Comparison of ENCODE assay signal across 15 mouse cellular contexts in the genomic region with DNA sequence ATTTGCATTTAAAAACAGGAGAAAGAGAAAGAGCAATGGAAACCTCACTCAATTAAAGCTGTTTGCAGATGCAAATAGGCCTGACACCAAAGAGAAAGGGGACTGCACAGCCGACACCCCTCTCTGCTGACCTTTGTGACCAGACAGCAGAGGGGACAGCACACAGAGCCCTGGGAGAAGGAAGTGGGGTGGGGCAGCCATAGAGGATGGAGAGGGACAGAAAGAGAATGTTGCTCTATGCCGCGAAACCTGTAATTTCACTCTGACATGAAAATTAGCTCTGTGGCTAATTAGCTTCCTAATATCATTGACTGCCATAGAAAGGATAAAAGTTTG.
A peak's percentile ranks its signal among the peaks of the same experiment; 100 is the strongest.
DNase-seq lines count a peak whose midpoint lies in the region; ATAC-seq and TF ChIP-seq lines count a peak whose summit lies in the region.
"Had no signal": no experiment of that assay in that cellular context is flagged by ENCODE, and none has a peak within 500 bp of the region (broad histone marks: within the 10 kb centered on the region; RNA-seq: fewer than 3 reads in every experiment).

No protein-coding gene starts in this region.

- TF ChIP-seq POLR2A in kidney, adult 2 months (IDR thresholded peaks at IDR 0.05; ENCODE audit: low read depth, low read length): no peak
- no peak for TF ChIP-seq POLR2A in ES-Bruce4 (IDR thresholded peaks at IDR 0.05; ENCODE audit: insufficient read depth, low read length)

- WGBS in heart, embryonic 13.5 days: 24% methylated on average over 3 of the region's 3 CpGs
- 32% methylated on average over 3 of the region's 3 CpGs for WGBS in kidney, embryonic 15.5 days
- 45% methylated on average over 3 of the region's 3 CpGs for WGBS in kidney, adult 2 months
- WGBS in forebrain, embryonic 13.5 days: 4% methylated on average over 3 of the region's 3 CpGs

- no peaks in the 10 kb centered on the region for H3K36me3 ChIP-seq in heart, embryonic 13.5 days
- no peaks in the 10 kb centered on the region for H3K36me3 ChIP-seq in kidney, embryonic 15.5 days
- no peaks in the 10 kb centered on the region for H3K36me3 ChIP-seq in kidney, adult 2 months (ENCODE audit: control insufficient read depth, insufficient read depth, low read length)
- H3K36me3 ChIP-seq in ES-Bruce4 (ENCODE audit: control insufficient read depth, insufficient read depth, low read length, poor library complexity, severe bottlenecking): no peaks in the 10 kb centered on the region
- H3K36me3 ChIP-seq in forebrain, embryonic 13.5 days (ENCODE audit: poor library complexity, severe bottlenecking): no peaks in the 10 kb centered on the region
- H3K36me3 ChIP-seq: embryonic facial prominence, embryonic 15.5 days; G1E had no signal

- H3K9me3 ChIP-seq in heart, embryonic 13.5 days: peaks cover 6% of the 10 kb centered on the region; the same call in 1 of the 2 replicates
- H3K9me3 ChIP-seq in kidney, embryonic 15.5 days (replicated peaks): no peaks in the 10 kb centered on the region; the same call in 1 of the 2 replicates
- no peaks in the 10 kb centered on the region for H3K9me3 ChIP-seq in ES-Bruce4 (replicated peaks; ENCODE audit: control insufficient read depth, insufficient read depth, low read length, poor library complexity, severe bottlenecking)
- H3K9me3 ChIP-seq in forebrain, embryonic 13.5 days (replicated peaks): no peaks in the 10 kb centered on the region
- H3K9me3 ChIP-seq: embryonic facial prominence, embryonic 15.5 days; G1E had no signal

- DNase-seq in heart, postnatal 14 days: no peak
- no peak for DNase-seq in kidney, adult 2 months
- no peak for DNase-seq in frontal cortex, postnatal 25 days (ENCODE audit: low spot score in 2 of 2)
- DNase-seq in urinary bladder, adult 18-20 months (ENCODE audit: low spot score in 2 of 2): no peak
- DNase-seq: adrenal gland, adult 8-10 months; gastrocnemius, postnatal 14 days; heart, postnatal 36 days; kidney, adult 8-10 months; layer of hippocampus, postnatal 36 days had no signal

- no peak for ATAC-seq in heart, embryonic 13.5 days (ENCODE audit: extremely low read depth, insufficient number of reproducible peaks, low FRiP score, low TSS enrichment)
- ATAC-seq in kidney, embryonic 15.5 days (replicated peaks; ENCODE audit: low FRiP score): no peak
- peak; percentile 59; the same call in 1 of the 2 replicates for ATAC-seq in forebrain, embryonic 13.5 days

- H3K4me1 ChIP-seq in heart, embryonic 13.5 days: peaks cover 22% of the 10 kb centered on the region
- peaks cover 6% of the 10 kb centered on the region; the same call in 1 of the 2 replicates for H3K4me1 ChIP-seq in kidney, embryonic 15.5 days
- no peaks in the 10 kb centered on the region for H3K4me1 ChIP-seq in kidney, adult 2 months (ENCODE audit: control insufficient read depth, insufficient read depth, low read length)
- H3K4me1 ChIP-seq in ES-Bruce4 (ENCODE audit: control insufficient read depth, insufficient read depth, low read length): no peaks in the 10 kb centered on the region
- H3K4me1 ChIP-seq in forebrain, embryonic 13.5 days: peaks cover 18% of the 10 kb centered on the region
- H3K4me1 ChIP-seq: embryonic facial prominence, embryonic 15.5 days had no signal

- intact Hi-C loops in heart, postnatal 14 days (cut with DNase I): no loop called here

- no peak for TF ChIP-seq CTCF in kidney, adult 2 months (conservative IDR thresholded peaks at IDR 0.05; ENCODE audit: insufficient read depth, insufficient read length, low read depth, low read length)
- TF ChIP-seq CTCF in ES-Bruce4 (IDR thresholded peaks at IDR 0.05; ENCODE audit: low read depth, low read length): no peak

- 0 out of 2 replicates have a peak, but pooled peaks have one; percentile 58 for TF ChIP-seq EP300 in ES-Bruce4 (IDR thresholded peaks at IDR 0.05; ENCODE audit: insufficient read depth, low read depth, low read length)

- H3K9ac ChIP-seq in heart, embryonic 13.5 days: no peak overlapping the region
- no peak overlapping the region for H3K9ac ChIP-seq in kidney, embryonic 15.5 days
- no peak overlapping the region for H3K9ac ChIP-seq in ES-Bruce4 (ENCODE audit: low read depth, poor library complexity, severe bottlenecking)
- H3K9ac ChIP-seq in forebrain, embryonic 13.5 days: no peak overlapping the region
- H3K9ac ChIP-seq: embryonic facial prominence, embryonic 15.5 days had no signal

- H3K27ac ChIP-seq in heart, embryonic 13.5 days (replicated peaks): no peak overlapping the region
- H3K27ac ChIP-seq in kidney, embryonic 15.5 days: no peak overlapping the region
- H3K27ac ChIP-seq in kidney, adult 2 months (ENCODE audit: insufficient read depth, low read depth, low read length): no peak overlapping the region
- H3K27ac ChIP-seq in ES-Bruce4 (ENCODE audit: insufficient read depth, low read length): no peak overlapping the region
- no peak overlapping the region for H3K27ac ChIP-seq in forebrain, embryonic 13.5 days
- H3K27ac ChIP-seq: embryonic facial prominence, embryonic 15.5 days had no signal

- H3K27me3 ChIP-seq in heart, embryonic 13.5 days (replicated peaks): no peaks in the 10 kb centered on the region
- no peaks in the 10 kb centered on the region for H3K27me3 ChIP-seq in kidney, embryonic 15.5 days
- no peaks in the 10 kb centered on the region for H3K27me3 ChIP-seq in kidney, adult 2 months (replicated peaks; ENCODE audit: control insufficient read depth, insufficient read depth, low read length)
- H3K27me3 ChIP-seq in ES-Bruce4 (ENCODE audit: control insufficient read depth, insufficient read depth, low read length, poor library complexity, severe bottlenecking): peaks cover 1% of the 10 kb centered on the region
- H3K27me3 ChIP-seq in forebrain, embryonic 13.5 days: no peaks in the 10 kb centered on the region
- H3K27me3 ChIP-seq: embryonic facial prominence, embryonic 15.5 days had no signal

- H3K4me2 ChIP-seq in heart, embryonic 13.5 days: peak overlapping the region; percentile 44
- H3K4me2 ChIP-seq in kidney, embryonic 15.5 days: 0 out of 2 replicates have a peak overlapping the region, but pooled peaks have one; percentile 16
- H3K4me2 ChIP-seq in forebrain, embryonic 13.5 days: peak overlapping the region; percentile 12; the same call in 1 of the 2 replicates
- H3K4me2 ChIP-seq: embryonic facial prominence, embryonic 15.5 days had no signal

- H3K4me3 ChIP-seq in heart, embryonic 13.5 days: 0 out of 2 replicates have a peak overlapping the region, but pooled peaks have one; percentile 1
- H3K4me3 ChIP-seq in kidney, embryonic 15.5 days (replicated peaks): no peak overlapping the region
- no peak overlapping the region for H3K4me3 ChIP-seq in kidney, adult 2 months (ENCODE audit: insufficient read depth, low read depth, low read length)
- H3K4me3 ChIP-seq in ES-Bruce4 (ENCODE audit: low read depth, low read length): no peak overlapping the region
- no peak overlapping the region for H3K4me3 ChIP-seq in forebrain, embryonic 13.5 days
- H3K4me3 ChIP-seq: embryonic facial prominence, embryonic 15.5 days had no signal
